Mouse (Mus musculus) spleen, adult 2 months (tissue): ENCODE measurements around the gene Ccnd3.

Source experiments
- CTCF ChIP-seq: fragments of 200-500 bp; IDR thresholded peaks from 2 replicates; pipeline ENCODE4 v1.5.1; 2011; ENCODE audit warnings: mild to moderate bottlenecking, inconsistent platforms; ENCODE audit not compliant: insufficient read depth, insufficient read length, insufficient replicate concordance; ENCODE audit errors: extremely low read depth
- POLR2A ChIP-seq: fragments of 200-500 bp; IDR thresholded peaks from 2 replicates; pipeline ENCODE4 v1.6.1; 2011; ENCODE audit warnings: low read depth, low read length, inconsistent platforms

- TF ChIP-seq CTCF (no peak), POLR2A (no peak)
Observed at GRCm38 (mm10) chr17:47600601-47601388, 95.9 kb downstream of the Ccnd3 start.
